Mouse (Mus musculus) C2C12 (cell line): Measurements from ENCODE around the gene Pafah1b2.

Experiments
- CTCF ChIP-seq: IDR thresholded peaks from one replicate; pipeline ENCODE4 v1.5.1; 2011; ENCODE audit not compliant: control insufficient read depth, insufficient read depth, insufficient read length
- FOSL1 ChIP-seq: IDR thresholded peaks from one replicate; pipeline ENCODE4 v1.8.0; 2011; ENCODE audit warnings: mild to moderate bottlenecking, low read length; ENCODE audit not compliant: poor library complexity, insufficient read depth, severe bottlenecking
- MAX ChIP-seq: IDR thresholded peaks from one replicate; pipeline ENCODE4 v1.6.1; 2011; ENCODE audit warnings: mild to moderate bottlenecking, control low read depth
- MYOD1 ChIP-seq: IDR thresholded peaks from one replicate; pipeline ENCODE4 v1.6.1; 2011; ENCODE audit warnings: low read depth; ENCODE audit not compliant: control insufficient read depth, insufficient read length
- MYOG ChIP-seq: IDR thresholded peaks from one replicate; pipeline ENCODE4 v1.6.1; 2011; ENCODE audit not compliant: control insufficient read depth, insufficient read length; ENCODE audit errors: extremely low read depth
- USF1 ChIP-seq: IDR thresholded peaks from one replicate; pipeline ENCODE4 v1.6.1; 2011; ENCODE audit warnings: low read depth, mild to moderate bottlenecking, control low read depth, moderate library complexity

DNA sequence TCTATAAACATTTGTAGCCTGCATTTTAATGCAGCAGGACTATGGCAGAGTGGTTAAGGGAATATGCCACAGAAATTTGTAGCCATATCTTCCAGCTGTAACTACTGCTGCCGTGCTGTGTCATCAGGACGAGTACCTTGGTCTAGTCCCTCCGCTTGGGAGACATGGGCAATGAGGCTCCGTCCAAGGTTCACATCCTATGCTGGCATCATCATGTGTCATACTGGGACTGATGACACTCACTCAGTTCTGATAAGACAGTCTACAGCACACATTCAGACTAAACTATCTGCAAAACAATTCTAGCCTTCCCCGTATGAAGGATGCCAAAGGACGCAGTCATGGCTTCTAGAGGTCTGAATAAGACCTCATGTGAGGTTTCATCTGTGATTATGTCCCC, 48.9 kb downstream of the Pafah1b2 start:
- TF ChIP-seq MAX = no peak
- no peak for TF ChIP-seq CTCF
- no peak for TF ChIP-seq MYOG
- no peak for TF ChIP-seq FOSL1
- TF ChIP-seq USF1 = no peak
- TF ChIP-seq MYOD1 = no peak
